Mouse (Mus musculus) c-Kit-negative CD71-positive TER-119-positive erythroid progenitor cells, embryonic 14.5 days (primary cell): Measurements from ENCODE around the gene Nin.

Experiments used
- DNase-seq: peaks from one replicate; pipeline ENCODE4 v3.0.0-alpha.2; 2013; ENCODE audit warnings: low read depth, low spot score

Gene Nin

DNA sequence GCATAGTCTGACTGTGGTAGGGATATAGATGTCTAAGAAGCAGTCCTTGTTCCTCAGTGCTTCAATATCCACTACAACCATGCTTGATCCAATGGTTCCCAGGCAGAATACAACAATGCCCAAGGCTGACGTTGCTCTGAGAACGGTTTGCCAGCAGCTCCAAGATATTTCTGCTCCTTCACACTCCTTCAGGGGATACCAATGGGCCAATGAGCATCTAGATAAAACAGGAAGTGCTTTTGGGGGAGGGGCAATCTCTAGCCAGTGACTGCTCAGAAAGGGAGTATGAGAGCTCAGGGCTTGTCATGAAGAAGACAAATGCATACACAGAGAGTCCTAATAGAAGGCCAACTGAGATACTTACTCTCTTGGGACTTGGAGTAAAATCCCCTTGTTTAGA is 6.0 kb upstream of the Nin start:
- DNase-seq, result no peak

DNA sequence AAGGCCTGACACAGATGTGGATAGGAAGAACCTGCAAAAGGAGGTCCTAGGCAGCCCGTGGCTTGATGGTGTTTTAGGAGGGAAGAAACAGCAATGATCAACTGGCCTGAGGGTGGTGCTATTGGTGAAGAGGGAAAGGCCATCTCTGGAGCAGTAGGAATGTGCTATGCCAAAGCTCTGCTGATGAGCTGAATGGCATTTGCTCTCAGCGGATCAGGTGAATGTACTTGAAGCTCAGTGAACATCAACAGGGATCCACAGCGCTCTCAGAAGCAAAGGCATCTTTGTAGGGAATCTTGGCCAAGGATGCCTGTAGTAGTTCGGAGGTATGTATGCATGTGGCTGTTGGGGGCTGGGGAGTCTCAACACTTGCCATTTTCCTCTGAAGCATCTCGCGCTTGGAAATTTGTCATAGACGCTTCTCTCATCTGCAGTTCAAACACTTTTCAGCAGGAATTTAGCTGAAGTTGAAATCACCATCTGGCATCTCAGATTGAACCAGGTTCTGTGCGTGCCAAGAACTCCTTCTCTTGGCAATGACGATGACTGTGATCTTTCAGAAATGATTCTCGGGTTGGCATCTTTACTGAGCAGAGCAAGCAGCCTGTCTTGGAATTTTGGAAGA is 5.3 kb upstream of the Nin start:
- DNase-seq, result no peak

DNA sequence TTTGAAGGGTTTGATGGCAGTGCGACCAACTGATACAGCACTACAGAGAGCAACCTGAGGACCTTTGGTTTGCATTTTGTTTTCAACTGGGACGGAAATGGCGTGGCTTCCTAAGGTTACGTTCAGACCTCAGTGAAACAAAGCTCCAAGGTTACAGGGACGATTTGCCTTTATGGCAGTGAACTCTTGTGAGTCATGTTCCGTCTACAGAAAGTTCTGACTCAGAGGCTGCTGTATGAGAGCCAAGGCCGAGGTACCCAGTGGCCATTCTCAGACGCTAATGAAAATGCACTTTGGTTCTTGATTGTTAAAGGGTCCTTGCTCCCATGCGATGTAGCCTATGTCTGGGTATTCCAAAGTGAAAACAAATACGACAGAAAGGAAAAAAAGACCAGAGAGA is 3.6 kb upstream of the Nin start:
- DNase-seq, result no peak

DNA sequence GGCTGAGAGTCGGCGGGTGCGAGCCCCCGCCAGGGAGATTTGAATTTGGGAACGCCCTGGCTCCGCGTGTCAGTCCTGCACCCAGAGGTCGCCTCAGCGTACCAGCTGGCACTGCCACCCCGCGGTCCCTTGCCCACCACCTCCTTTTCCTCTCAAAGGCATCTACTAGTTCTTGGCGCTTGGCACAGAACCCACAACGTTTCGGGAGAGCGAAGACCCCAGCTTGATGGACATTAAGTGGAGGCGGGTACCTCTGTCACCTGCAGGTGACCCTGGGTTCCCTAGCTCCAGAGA is 1.5 kb downstream of the Nin start:
- DNase-seq, result no peak

DNA sequence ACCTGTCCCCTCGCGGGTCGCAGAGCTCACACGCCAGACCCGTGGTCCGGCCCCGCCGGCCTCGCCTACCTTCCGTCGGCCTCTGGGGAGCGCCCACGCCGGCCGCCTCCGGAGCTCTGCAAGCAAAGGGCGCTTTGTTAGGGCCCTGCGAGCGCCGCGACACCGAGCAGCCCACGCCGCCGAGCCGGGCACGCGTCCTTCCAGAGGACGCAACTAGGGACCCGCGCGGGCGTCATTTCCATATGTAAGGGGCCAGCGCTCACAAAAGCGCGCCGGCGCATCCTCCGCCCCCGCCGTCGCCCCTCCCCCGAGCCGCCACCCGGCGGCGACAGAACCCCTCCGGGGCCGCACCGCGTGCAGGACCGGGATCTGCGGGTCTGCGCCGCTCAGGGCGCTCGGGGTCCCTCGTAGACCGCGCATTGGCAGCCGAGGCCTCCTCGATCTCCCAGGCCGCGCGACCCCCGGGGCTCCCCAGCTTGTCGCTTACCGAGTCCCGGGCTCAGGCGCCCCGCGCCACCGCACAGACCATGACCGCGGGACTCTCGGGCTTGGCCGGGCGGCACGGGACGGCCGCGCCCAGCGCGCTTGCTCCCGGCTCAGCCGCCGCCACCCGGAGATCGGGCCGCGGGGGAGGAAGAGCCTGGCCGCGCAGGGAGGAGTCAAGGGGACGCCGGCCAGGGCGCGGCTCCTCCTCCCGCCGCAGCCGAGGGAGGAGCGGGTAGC is 2.0 kb downstream of the Nin start:
- DNase-seq, result peak; percentile 17

DNA sequence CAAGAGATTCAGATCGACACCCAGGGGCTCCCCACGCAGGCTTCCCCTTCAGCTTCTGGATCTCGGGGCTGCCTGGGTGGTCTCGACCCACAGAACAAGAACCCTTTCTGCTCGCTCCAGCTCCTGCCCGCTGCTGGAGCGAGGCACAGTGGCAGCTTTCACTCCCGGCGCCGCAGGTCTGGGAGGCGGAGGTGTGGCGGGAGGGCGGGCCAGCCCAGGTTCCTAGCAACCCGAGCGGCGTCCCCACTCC is 2.5 kb downstream of the Nin start:
- DNase-seq, result no peak

DNA sequence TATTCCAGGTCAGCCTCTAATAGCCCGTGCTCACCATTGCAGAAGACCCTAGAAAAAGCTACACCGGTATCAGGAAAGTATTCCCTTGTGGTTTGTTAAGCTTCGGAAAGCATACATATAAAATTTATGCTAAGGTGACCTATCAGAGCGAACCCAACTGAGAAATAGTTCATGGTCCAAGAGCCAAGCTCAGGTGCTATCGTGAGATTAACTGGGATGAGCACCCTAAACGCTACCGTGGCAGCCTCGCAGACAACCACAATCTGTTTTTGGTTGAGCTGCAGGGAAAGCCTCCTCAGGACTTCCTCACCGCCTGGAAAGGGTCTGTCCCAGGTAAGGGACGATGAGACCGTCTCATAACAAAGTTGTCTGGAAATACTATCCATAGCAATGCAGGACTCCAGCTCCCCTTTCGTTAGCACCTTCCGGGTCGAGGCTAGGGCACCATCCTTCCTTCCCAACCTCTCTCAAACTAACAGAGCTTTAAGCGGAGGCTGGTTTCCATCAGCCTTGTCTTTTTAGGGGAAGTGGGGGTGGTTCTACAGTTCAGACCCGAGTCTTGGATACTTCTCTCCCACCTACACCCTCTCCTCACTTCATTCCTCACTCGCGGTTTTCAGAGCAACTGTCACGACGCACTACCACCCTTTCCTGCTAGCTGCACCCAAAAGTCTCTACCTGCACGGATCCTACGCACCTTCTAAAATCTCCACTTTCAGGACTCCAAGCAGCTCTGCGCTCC is 3.0 kb downstream of the Nin start:
- DNase-seq, result no peak

DNA sequence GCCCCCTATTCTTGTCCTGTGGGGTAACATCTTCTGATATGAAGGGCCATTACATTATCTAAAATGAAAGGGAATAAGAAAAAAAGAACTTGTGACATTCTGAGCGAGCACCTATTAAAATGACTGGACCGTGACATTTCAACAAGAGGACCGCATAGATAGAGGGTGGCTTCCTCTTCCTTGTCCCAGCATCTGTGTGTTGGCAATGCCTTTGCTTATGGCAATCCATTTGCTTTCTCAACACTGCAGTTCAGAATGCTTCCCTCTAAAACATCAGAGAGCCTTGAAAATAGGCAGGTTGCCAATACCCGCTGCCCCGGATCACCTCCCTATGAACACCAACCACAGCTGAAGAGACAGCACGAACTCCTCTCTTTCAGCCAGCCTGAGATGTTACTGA is 3.6 kb downstream of the Nin start:
- DNase-seq, result no peak

DNA sequence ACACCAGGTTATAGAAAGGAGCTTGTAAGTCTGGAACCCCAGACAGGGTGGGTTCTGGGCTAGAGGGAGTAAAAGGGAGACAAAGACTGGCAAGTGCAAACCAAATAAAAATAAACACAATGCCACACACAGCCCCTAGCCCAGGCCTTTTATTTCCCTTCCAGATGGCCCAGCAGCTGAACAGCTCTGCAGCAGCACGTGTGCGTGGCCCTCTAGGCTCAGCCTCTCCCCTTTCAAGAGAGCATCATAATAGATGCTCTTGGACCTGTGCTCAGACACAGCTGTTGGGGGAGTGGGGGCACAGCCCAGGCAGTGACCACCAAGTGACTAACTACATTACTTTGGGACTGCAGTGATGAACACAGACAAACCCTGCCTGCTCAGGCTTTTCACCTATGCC is 5.4 kb downstream of the Nin start:
- DNase-seq, result no peak

DNA sequence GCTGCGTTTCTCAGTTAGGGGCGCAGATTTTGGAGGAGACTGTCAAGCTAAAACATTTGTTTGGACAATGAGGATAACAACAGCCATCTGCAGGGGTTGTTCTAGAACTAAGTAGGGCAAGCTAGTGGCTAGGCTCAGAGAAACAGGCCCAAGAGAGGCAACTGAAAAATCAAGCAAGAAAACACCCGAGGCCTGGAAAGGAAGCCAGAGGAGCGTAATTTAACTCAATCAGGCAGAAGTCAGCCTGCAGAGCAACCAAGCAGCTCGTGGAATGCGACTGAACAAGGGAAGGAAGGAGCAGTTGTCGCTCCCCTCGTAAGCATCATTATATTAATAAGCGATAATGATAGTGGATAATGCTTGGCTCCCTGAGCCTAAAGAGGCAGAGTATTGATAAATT is 7.0 kb downstream of the Nin start:
- no peak for DNase-seq

DNA sequence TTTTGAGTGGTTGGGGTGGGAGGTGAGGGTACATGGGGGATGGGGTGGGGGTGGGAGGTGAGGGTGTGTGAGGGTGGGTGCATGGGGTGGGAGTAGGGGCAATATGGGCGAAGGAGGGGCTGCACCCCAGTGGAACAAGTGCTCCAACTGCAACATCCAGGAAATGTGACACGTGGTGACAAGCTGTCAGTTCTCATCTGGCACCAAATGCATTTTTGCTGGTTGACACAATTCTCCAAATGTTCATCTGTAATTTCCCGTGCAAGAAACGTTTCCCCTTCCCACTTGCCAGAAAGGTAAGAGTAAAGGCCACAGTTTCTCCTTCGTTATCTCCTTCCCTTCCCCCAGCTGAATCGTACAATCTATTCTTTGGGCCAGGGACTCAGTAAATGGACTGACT is 7.6 kb downstream of the Nin start:
- no peak for DNase-seq

DNA sequence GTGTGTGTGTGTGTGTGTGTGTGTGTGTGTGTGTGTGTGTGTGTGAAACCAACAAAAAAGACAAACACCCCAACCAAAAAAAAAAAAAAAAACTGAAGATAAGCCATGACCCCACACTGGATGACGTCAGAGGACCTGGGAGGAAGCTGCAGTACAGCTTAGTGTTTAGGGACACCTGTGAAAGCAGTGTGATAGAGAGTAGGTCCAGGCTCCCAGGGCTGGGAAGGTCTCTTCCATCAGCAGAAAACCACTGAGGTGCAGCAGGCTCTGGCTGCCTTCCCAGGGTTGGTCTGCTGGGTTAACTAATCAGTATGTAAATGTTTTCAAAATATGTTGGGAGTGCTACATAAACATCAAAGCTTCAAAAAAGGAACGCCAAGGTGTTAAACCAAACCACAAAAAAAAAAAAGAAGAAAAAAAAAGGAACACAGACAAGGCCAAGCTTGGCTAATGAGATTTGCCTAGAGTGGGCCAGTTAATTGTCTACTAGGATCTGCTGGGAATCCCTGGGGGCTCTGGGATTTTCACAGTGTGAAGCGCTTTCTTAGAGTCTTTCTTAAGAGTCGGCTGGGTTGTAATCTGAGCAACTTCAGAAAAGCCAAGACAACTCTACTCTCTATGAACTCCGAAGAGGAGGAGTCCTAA is 8.6 kb downstream of the Nin start:
- no peak for DNase-seq

DNA sequence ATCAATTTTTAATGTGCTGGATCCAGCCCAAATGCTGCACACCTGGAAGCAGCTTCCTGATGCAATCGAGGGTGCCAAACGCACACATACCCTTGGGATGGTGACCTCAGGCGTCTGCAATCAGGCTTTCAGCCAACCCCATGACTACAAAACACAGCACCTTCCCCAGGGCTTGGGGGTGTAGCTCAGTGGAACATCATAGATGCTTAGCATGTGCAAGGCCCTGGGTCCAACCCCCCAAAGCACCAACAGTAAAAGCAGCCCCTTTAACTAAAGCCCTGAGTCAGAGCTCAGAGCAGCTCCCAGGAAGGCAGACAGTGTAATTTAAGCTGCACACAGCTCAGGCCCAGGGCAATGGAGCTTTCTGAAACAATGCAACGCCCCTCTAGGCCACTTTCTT is 9.3 kb downstream of the Nin start:
- DNase-seq, result no peak

DNA sequence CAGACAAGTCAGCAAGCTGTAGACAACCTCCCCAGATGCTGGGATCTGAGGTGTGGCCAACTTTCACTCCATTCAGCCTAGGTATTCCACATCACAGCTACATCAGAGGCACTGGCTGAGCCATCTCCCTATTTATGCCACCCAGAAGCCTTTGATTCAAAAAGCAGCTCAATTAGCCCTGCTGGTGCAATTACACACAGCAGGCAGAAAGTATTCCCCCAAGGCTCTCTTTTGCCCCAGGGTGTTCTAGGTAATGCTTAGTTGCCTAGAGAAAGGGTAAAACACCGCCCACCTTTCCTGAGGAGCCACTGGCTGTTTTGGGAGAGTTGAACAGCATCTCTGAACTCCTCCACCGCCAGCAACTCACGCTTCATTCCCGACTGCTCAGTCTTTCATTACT is 10.3 kb downstream of the Nin start:
- DNase-seq, result no peak

DNA sequence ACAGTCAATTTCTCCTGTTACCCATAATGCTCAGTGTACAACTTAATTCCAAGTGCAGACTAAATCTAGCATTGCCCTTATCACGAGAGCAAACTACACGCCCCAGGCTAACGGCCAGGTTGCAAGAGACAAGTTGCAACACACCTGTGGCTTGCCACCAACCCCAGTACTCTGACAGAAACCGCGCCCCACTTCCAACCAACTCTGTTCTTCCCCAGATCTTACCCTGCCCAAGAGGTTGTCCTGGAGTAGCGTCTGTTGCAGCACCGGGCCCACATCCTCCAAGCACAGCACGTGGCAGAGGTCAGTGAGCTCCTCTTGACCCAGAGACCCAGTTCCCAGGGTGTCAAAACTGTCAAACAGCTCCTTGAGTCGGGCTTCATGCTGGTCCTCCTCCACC is 11.1 kb downstream of the Nin start:
- no peak for DNase-seq

DNA sequence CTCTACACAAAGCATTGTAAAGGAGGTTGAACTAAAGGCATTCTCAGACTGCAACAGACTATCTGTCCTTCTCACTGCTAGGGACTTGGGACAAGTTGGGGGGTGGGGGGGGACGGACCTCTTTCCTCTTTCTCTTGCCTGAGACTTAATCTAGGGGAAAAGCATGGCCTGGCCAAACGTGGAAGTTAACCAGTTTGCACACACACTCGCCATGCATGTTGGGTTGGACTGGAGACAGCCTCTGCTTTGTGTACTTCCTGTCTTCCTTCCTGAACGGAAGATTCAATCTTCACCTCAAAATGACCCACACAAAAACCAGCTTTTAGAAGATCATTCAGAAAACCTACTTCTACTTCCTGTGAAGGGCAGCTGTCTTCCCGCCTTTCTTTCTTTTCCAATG is 11.7 kb downstream of the Nin start:
- no peak for DNase-seq

DNA sequence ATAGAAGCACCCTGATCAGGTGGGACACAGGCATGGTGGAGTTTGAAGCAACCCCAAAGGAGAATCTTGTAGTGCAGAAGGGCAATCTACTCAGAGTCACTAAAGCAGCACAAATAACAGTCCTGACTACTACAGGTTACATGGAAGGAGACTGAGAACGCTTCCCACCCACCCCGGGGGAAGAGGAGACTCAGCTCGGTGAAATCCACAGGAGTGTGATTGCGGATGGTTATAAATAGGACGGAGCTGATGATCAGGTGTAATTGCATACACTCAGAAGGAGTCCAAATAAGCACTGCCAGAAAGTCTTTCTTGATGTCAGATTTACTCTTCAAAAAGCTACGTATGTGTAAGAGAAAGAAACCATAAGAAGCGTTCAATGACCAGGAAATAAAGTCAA is 15.6 kb downstream of the Nin start:
- DNase-seq, result no peak

DNA sequence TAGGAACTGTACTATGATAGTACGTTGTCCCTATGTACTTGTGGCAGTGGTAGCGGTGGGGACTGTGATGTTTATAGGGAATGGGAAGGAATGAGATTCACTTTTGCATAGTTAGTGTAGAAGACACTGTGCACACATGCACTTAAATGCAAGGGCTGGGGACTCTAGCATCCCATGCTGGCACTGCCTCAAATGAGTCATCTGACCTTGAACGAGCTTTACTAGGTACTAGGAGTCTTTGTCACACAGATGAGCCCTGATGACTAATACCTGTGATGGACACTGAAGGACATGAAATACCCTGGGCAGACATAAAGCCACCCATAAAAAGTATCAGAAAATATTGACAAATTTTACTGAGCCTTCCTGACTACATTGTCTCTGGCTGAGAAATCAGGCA is 16.2 kb downstream of the Nin start:
- DNase-seq, result no peak

DNA sequence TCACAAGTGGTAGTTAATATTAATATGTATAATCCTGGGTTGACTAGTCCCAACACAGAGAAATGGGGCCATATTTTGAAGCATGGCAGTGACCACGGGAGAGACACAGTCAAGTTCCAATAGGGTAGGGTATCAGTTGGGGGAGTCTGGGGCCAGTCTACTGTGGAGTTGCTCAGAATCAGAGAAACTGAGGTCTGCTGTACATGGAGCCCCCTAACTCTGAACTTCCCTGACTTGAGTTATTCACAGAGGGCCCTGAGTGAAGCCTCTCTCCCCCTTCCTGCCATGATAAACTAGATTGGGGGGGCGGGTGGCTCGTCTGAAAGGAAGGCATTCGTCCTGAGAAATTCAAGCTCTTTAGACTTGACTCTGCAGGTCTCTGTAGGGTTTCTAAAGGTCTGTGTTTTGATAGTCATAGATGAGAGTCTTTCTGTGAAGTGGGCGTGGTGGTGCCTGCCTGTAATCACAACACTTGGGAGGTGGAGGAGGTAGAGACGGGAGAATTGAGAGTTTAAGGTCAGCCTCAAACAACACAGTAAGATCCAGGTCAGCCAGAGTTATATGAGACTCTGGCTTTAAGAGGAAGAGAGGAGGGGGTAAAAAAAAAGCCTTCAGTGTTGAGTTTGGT is 20.1 kb downstream of the Nin start:
- no peak for DNase-seq

DNA sequence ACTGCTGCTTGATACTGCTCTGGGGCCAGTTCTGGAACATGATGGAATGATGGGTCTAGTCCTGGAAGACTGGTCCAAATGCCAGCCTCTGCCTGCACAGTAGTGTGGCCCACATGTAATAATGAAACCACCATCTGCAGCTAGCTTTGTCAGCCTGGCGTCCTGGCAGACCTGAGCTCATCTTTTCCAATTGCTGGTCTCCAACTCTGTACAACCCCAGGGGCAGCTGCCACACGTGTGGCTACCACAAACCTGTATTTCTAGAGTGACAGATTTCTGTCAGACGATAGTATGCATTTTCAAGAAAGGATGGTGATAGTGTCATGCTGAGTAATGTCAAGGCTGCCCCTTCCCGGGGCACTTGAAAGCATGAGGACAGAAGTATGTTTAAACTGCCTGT is 25.2 kb downstream of the Nin start:
- DNase-seq, result no peak

DNA sequence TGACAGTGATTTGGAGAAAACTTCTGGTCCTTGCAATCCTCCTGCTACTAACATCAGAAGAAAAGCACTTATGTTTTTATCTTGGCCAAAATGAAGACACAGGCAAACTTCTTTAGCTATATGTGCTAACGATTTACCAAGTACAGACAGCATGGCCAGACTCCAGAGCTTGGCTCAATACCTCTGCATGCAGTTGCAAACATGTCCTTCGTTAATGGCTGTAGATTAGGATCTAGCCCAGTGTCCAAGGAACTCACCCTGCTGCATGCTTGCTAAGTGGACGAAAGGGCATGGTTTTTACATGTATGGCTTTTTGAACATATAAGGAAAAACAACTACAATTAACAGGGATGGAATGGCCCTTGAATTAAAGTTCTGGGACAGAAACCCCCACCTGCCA is 28.2 kb downstream of the Nin start:
- DNase-seq, result no peak

DNA sequence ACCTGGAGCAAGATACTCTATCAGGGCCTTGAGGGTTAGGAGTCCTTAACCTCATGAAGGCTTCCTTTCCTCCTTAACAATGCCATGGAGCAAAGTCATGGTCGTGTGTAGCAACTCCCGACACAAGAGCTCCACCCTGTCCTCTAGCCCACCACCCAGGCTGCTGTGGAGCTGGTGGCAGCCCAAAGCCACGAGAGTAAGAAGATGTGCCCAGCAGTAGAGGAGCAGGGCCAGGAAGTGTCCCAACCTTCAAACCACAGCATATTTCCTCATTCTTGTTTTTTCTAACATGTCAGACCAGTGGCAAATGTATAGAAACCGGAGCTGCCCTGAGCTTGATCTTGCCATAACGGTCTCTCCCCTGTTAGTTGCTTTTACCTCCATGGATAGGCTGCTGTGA is 29.3 kb downstream of the Nin start:
- DNase-seq, result no peak

DNA sequence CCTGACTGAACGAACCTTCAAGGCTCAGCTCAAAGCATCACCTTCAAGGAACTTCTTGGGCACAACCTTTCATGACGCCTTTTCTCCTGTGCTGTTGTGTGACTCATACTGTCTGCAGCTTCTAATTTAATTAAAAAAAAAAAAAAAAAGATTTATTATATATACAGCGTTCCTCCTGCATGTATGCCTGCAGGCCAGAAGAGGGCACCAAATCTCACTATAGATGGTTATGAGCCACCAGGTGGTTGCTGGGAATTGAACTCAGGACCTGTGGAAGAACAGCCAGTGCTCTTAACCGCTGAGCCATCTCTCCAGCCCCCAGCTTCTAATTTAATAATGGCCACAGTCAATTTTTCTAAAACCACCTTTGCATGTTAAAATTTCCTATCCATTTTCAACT is 29.8 kb downstream of the Nin start:
- DNase-seq, result no peak
